Mouse (Mus musculus) splenic B cell, adult 2 months (primary cell): ENCODE measurements around the gene Bud31.

Source experiments
- DNase-seq: peaks from one replicate; pipeline ENCODE4 v3.0.0-alpha.2; 2011; ENCODE audit warnings: low read depth, low spot score
- H3K27me3 ChIP-seq: 2 replicates; pipeline ENCODE4 v1.6.1; 2012; ENCODE audit warnings: mild to moderate bottlenecking, low read length, moderate library complexity, mixed read lengths; ENCODE audit not compliant: control insufficient read depth, poor library complexity, insufficient read depth, severe bottlenecking
- H3K36me3 ChIP-seq: 2 replicates; pipeline ENCODE4 v1.6.1; 2012; ENCODE audit warnings: mild to moderate bottlenecking, low read length, moderate library complexity, mixed read lengths; ENCODE audit not compliant: control insufficient read depth, poor library complexity, insufficient read depth, severe bottlenecking

Gene Bud31

GRCm38 (mm10) chr5:145149294-145149693 is 9.1 kb downstream of the Bud31 start:
- no peak for DNase-seq
- Histone ChIP-seq H3K36me3 (peaks cover 30% of the 10 kb centered on the region), H3K27me3 (no peaks in the 10 kb centered on the region)

- DNase-seq: no peak
- Histone ChIP-seq H3K36me3 (peaks cover 23% of the 10 kb centered on the region), H3K27me3 (no peaks in the 10 kb centered on the region)
These were observed 12.5 kb downstream of the Bud31 start for GRCm38 (mm10) chr5:145152690-145153089.

GRCm38 (mm10) chr5:145161361-145161760 is 21.2 kb downstream of the Bud31 start:
- DNase-seq: no peak
- Histone ChIP-seq H3K27me3 (no peaks in the 10 kb centered on the region), H3K36me3 (peaks cover 4% of the 10 kb centered on the region)

GRCm38 (mm10) chr5:145164710-145165109 is 24.5 kb downstream of the Bud31 start:
- no peaks in the 10 kb centered on the region for H3K36me3 ChIP-seq
- H3K27me3 ChIP-seq: no peaks in the 10 kb centered on the region
- no peak for DNase-seq

- DNase-seq: no peak
- Histone ChIP-seq H3K27me3 (no peaks in the 10 kb centered on the region), H3K36me3 (peaks cover under 1% of the 10 kb centered on the region; the same call in 1 of the 2 replicates)
These were observed 25.0 kb downstream of the Bud31 start for GRCm38 (mm10) chr5:145165184-145165583.

GRCm38 (mm10) chr5:145166536-145167305 is 26.6 kb downstream of the Bud31 start, which contains the start of the genes Ptcd1 and Cpsf4:
Ptcd1 (minus strand) TSS chr5:145167108.
Cpsf4 (plus strand) TSS chr5:145167213.
- Histone ChIP-seq H3K27me3 (no peaks in the 10 kb centered on the region), H3K36me3 (peaks cover 2% of the 10 kb centered on the region; the same call in 1 of the 2 replicates)
- DNase-seq: peak; percentile 98

GRCm38 (mm10) chr5:145167306-145167661 is 27.1 kb downstream of the Bud31 start:
- Histone ChIP-seq H3K27me3 (no peaks in the 10 kb centered on the region), H3K36me3 (peaks cover 2% of the 10 kb centered on the region; the same call in 1 of the 2 replicates)
- DNase-seq: no peak

GRCm38 (mm10) chr5:145178461-145178980 is 38.4 kb downstream of the Bud31 start:
- peaks cover 16% of the 10 kb centered on the region for H3K36me3 ChIP-seq
- H3K27me3 ChIP-seq: no peaks in the 10 kb centered on the region
- no peak for DNase-seq

GRCm38 (mm10) chr5:145185244-145185643 is 45.1 kb downstream of the Bud31 start:
- Histone ChIP-seq H3K36me3 (peaks cover 11% of the 10 kb centered on the region), H3K27me3 (no peaks in the 10 kb centered on the region)
- DNase-seq: no peak

- peaks cover 5% of the 10 kb centered on the region for H3K36me3 ChIP-seq
- no peak for DNase-seq
- H3K27me3 ChIP-seq: no peaks in the 10 kb centered on the region
These were observed 49.3 kb downstream of the Bud31 start for GRCm38 (mm10) chr5:145189416-145189815.

- Histone ChIP-seq H3K27me3 (no peaks in the 10 kb centered on the region), H3K36me3 (peaks cover 7% of the 10 kb centered on the region)
- DNase-seq: no peak
These were observed 50.2 kb downstream of the Bud31 start for GRCm38 (mm10) chr5:145190373-145190772.

GRCm38 (mm10) chr5:145190875-145191798 is 51.0 kb downstream of the Bud31 start:
- H3K36me3 ChIP-seq: peaks cover 4% of the 10 kb centered on the region
- peak; percentile 89 for DNase-seq

GRCm38 (mm10) chr5:145191962-145192361 is 51.8 kb downstream of the Bud31 start, which contains the start of gene Atp5j2:
Atp5j2 (minus strand) TSS chr5:145192062.
- Histone ChIP-seq H3K36me3 (peaks cover 4% of the 10 kb centered on the region), H3K27me3 (no peaks in the 10 kb centered on the region)
- DNase-seq: no peak

More at GRCm38 (mm10) chr5:145190875-145191798, 51.0 kb downstream of the Bud31 start:
- no peaks in the 10 kb centered on the region for H3K27me3 ChIP-seq
